Mouse (Mus musculus) myocyte (in vitro differentiated cells): ENCODE measurements around the gene Zbtb37. TPM values are rescaled to one million over a fixed set of nuclear protein-coding genes. Genes with fewer than 3 reads are reported as not detected.
"Not testable (repeated sequence)": the region's sequence is repeated elsewhere in the genome, so short reads cannot be mapped to it uniquely, and the experiment has no call there.

Experiments
- H3K27me3 ChIP-seq: one replicate; pipeline ENCODE4 v1.6.1; 2011; ENCODE audit not compliant: control insufficient read depth, insufficient read depth, insufficient read length
- H3K36me3 ChIP-seq: one replicate; pipeline ENCODE4 v1.6.1; 2011; ENCODE audit not compliant: control insufficient read depth, insufficient read depth
- H3K4me2 ChIP-seq: one replicate; pipeline ENCODE4 v1.6.1; 2011; ENCODE audit warnings: low read depth, control low read depth
- H3K4me3 ChIP-seq: one replicate; pipeline ENCODE4 v1.5.1; 2011; ENCODE audit warnings: mild to moderate bottlenecking, control low read depth, moderate library complexity
- H3K79me2 ChIP-seq: one replicate; pipeline ENCODE4 v1.6.1; 2011; ENCODE audit not compliant: control insufficient read depth, insufficient read depth
- H3ac ChIP-seq: one replicate; pipeline ENCODE4 v1.6.1; 2011; ENCODE audit not compliant: control insufficient read depth, insufficient read length
- CEBPB ChIP-seq: IDR thresholded peaks from 2 replicates; pipeline ENCODE4 v1.6.1; 2011; ENCODE audit warnings: mild to moderate bottlenecking, moderate library complexity; ENCODE audit not compliant: poor library complexity, insufficient read depth, severe bottlenecking
- E2F4 ChIP-seq: IDR thresholded peaks from one replicate; pipeline ENCODE4 v1.6.1; 2011; ENCODE audit warnings: mild to moderate bottlenecking, control low read depth, moderate library complexity; ENCODE audit not compliant: insufficient read depth
- MAX ChIP-seq: IDR thresholded peaks from one replicate; pipeline ENCODE4 v1.6.1; 2011; ENCODE audit warnings: low read depth, mild to moderate bottlenecking, control low read depth
- MYOD1 ChIP-seq, 3 experiments: IDR thresholded peaks; one replicate each; pipeline ENCODE4 v1.6.1; 2011; ENCODE audit warnings: control low read depth in 2 of 3, low read depth in 2 of 3, mild to moderate bottlenecking in 2 of 3, moderate library complexity in 1 of 3; ENCODE audit not compliant: insufficient read length in 2 of 3, control insufficient read depth in 1 of 3
- MYOG ChIP-seq, 3 experiments: IDR thresholded peaks; one replicate each; pipeline ENCODE4 v1.6.1; 2011; ENCODE audit warnings: control low read depth in 2 of 3, low read depth in 2 of 3, mild to moderate bottlenecking in 2 of 3; ENCODE audit not compliant: insufficient read length in 2 of 3, control insufficient read depth in 1 of 3, insufficient read depth in 1 of 3
- POLR2A ChIP-seq: IDR thresholded peaks from one replicate; pipeline ENCODE4 v1.6.1; 2011; ENCODE audit warnings: low read depth, mild to moderate bottlenecking, control low read depth, moderate library complexity; ENCODE audit not compliant: insufficient read length
- POLR2AphosphoS2 ChIP-seq: IDR thresholded peaks from one replicate; pipeline ENCODE4 v1.6.1; 2011; ENCODE audit warnings: low read depth, control low read depth; ENCODE audit not compliant: insufficient read length
- REST ChIP-seq: IDR thresholded peaks from one replicate; pipeline ENCODE4 v1.6.1; 2011; ENCODE audit warnings: mild to moderate bottlenecking, control low read depth, moderate library complexity; ENCODE audit not compliant: insufficient read depth, insufficient read length
- SRF ChIP-seq: IDR thresholded peaks from one replicate; pipeline ENCODE4 v1.6.1; 2011; ENCODE audit warnings: low read depth; ENCODE audit not compliant: control insufficient read depth, insufficient read length
- TCF12 ChIP-seq: IDR thresholded peaks from one replicate; pipeline ENCODE4 v1.6.1; 2011; ENCODE audit warnings: mild to moderate bottlenecking, control low read depth; ENCODE audit not compliant: poor library complexity, insufficient read depth, severe bottlenecking
- TCF3 ChIP-seq: IDR thresholded peaks from one replicate; pipeline ENCODE4 v1.6.1; 2011; ENCODE audit warnings: low read depth, control low read depth; ENCODE audit not compliant: insufficient read length
- USF1 ChIP-seq: IDR thresholded peaks from one replicate; pipeline ENCODE4 v1.6.1; 2011; ENCODE audit warnings: low read depth, mild to moderate bottlenecking, control low read depth, moderate library complexity
- polyA plus RNA-seq: library from polyadenylated mRNA; unstranded; fragments of >200 nt; fragmentation: generic; extraction: Trizol; gene quantifications from one replicate; pipeline ENCODE4 v1.2.1, GENCODE M21; 2012; ENCODE audit warnings: missing spikeins

Gene Zbtb37
- polyA plus RNA-seq, 1 experiment, result 1.4 TPM

DNA sequence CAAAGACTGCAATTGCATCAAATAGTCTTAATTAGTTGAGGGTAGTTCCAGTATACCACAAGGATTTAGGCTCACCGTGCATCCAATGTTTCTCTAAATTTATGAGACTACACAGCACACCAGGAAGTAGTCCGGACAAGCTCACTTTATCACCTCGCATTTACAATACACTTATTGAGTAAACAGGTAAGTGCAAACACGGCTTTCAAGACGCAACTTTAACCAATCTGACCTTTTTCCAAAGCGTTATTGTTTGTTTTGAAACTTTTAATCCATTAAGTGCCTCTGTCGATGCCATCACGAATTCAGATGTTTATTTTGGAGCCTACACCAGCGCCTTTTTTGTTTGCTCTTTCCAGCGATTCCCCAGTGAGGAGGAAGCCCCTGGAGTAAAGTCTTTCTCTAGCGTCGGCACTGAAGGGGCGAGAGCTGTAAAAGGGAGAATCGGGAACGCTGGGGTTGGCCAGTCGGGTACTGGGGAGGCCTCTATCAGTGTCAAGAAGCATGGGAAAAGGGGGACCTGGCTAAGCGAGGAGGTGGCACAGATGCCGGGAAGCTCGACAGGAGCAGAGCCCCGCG is 704 bp downstream of the Zbtb37 start:
- Histone ChIP-seq H3K79me2 (peaks cover 22% of the 10 kb centered on the region), H3K4me2 (peak overlapping the region; percentile 93), H3K27me3 (no peaks in the 10 kb centered on the region), H3ac (peak overlapping the region; percentile 74), H3K4me3 (peak overlapping the region; percentile 86), H3K36me3 (peaks cover 40% of the 10 kb centered on the region)
- TF ChIP-seq SRF, result no peak
- TF ChIP-seq TCF12, result no peak
- TF ChIP-seq MYOG (IDR thresholded peaks at IDR 0.05; ENCODE audit: control insufficient read depth in 1 of 3, insufficient read depth in 1 of 3, insufficient read length in 2 of 3, low read depth in 2 of 3), result no peak
- no peak for TF ChIP-seq MAX
- TF ChIP-seq POLR2AphosphoS2, result no peak
- no peak for TF ChIP-seq MYOD1 (IDR thresholded peaks at IDR 0.05; ENCODE audit: control insufficient read depth in 1 of 3, insufficient read length in 2 of 3, low read depth in 2 of 3)
- TF ChIP-seq CEBPB, result no peak
- TF ChIP-seq POLR2A, result no peak
- no peak for TF ChIP-seq USF1
- no peak for TF ChIP-seq E2F4

DNA sequence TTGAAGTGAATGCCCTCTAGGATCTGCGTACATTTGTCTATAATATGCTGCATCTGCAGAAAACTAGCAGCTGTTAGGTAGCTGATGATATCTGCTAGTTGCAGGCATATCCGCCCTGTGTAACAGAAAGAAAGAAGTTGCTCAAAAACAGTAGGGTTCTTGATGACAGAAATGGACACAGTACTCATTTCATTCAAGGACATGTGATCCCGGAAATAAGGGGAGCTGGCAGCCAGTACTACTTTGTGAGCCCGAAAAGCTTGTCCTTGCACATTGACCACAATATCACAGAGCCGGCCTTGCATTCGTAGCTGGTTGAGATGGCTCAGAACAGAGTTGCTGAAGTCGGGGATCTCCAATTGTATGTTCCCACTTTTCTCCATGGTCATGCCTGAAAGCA is 2.3 kb downstream of the Zbtb37 start:
- Histone ChIP-seq H3K27me3 (no peaks in the 10 kb centered on the region), H3K4me3 (no peak overlapping the region), H3K4me2 (no peak overlapping the region), H3ac (no peak overlapping the region), H3K79me2 (peaks cover 22% of the 10 kb centered on the region), H3K36me3 (peaks cover 29% of the 10 kb centered on the region)
- TF ChIP-seq POLR2A, result no peak
- TF ChIP-seq SRF, result no peak
- no peak for TF ChIP-seq CEBPB
- TF ChIP-seq REST, result no peak
- no peak for TF ChIP-seq MYOG (IDR thresholded peaks at IDR 0.05; ENCODE audit: control insufficient read depth in 1 of 3, insufficient read depth in 1 of 3, insufficient read length in 2 of 3, low read depth in 2 of 3)
- no peak for TF ChIP-seq TCF3
- no peak for TF ChIP-seq TCF12
- TF ChIP-seq MAX, result no peak
- no peak for TF ChIP-seq USF1
- TF ChIP-seq POLR2AphosphoS2, result no peak
- no peak for TF ChIP-seq MYOD1 (IDR thresholded peaks at IDR 0.05; ENCODE audit: control insufficient read depth in 1 of 3, insufficient read length in 2 of 3, low read depth in 2 of 3)
- no peak for TF ChIP-seq E2F4

DNA sequence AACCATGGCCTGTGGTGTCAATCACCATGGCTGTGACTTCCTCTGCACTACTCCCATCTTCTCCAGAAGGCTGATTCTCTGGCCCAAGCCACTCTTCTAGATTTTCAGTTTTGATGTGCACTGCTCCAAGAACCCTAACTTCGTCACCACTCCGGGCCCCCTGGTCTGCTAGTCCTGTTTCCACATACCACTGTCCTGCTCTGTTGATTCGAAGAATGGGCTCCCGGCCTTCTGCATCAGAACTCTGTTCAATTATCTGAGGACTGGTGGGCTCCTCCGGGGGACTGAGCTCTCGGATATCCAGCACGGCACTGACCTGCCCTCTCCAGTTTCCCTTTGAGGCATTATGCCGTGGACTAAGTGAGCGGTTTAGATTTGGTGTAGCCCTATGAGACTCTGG is 2.8 kb downstream of the Zbtb37 start:
- peaks cover 24% of the 10 kb centered on the region for H3K36me3 ChIP-seq
- TF ChIP-seq TCF12 (no peak), CEBPB (no peak), TCF3 (no peak), POLR2AphosphoS2 (no peak), E2F4 (no peak), USF1 (no peak), MYOG (IDR thresholded peaks at IDR 0.05; ENCODE audit: control insufficient read depth in 1 of 3, insufficient read depth in 1 of 3, insufficient read length in 2 of 3, low read depth in 2 of 3) (no peak), MYOD1 (IDR thresholded peaks at IDR 0.05; ENCODE audit: control insufficient read depth in 1 of 3, insufficient read length in 2 of 3, low read depth in 2 of 3) (no peak), SRF (no peak), POLR2A (no peak)
- peaks cover 18% of the 10 kb centered on the region for H3K79me2 ChIP-seq
- no peak overlapping the region for H3K4me3 ChIP-seq
- H3ac ChIP-seq, result no peak overlapping the region
- no peak overlapping the region for H3K4me2 ChIP-seq
- H3K27me3 ChIP-seq, result no peaks in the 10 kb centered on the region

DNA sequence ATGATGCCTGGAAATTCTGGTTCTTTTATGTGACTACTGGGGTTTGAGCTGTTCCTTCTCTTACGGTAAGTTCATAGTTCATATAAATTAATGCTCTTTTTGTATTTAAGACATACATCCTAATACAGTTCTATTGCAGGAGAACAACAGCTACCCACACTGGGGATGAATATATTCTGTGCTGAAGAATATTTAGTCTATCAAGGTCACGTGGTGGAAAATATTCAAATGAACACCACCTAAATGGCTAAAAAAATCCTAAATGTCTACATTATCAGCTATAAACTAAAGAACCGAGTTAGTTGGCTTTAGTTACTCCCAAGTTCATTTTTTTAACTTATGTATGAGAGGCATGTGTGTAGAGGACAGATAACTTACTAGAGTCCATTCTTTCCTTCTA is 4.6 kb downstream of the Zbtb37 start:
- peaks cover under 1% of the 10 kb centered on the region for H3K79me2 ChIP-seq
- TF ChIP-seq MAX (no peak), CEBPB (no peak), E2F4 (no peak), SRF (no peak), USF1 (no peak), MYOG (IDR thresholded peaks at IDR 0.05; ENCODE audit: control insufficient read depth in 1 of 3, insufficient read depth in 1 of 3, insufficient read length in 2 of 3, low read depth in 2 of 3) (no peak), REST (no peak), TCF3 (no peak)
- H3ac ChIP-seq, result no peak overlapping the region
- peaks cover 11% of the 10 kb centered on the region for H3K36me3 ChIP-seq
- H3K4me2 ChIP-seq, result no peak overlapping the region
- H3K4me3 ChIP-seq, result no peak overlapping the region
- no peaks in the 10 kb centered on the region for H3K27me3 ChIP-seq

DNA sequence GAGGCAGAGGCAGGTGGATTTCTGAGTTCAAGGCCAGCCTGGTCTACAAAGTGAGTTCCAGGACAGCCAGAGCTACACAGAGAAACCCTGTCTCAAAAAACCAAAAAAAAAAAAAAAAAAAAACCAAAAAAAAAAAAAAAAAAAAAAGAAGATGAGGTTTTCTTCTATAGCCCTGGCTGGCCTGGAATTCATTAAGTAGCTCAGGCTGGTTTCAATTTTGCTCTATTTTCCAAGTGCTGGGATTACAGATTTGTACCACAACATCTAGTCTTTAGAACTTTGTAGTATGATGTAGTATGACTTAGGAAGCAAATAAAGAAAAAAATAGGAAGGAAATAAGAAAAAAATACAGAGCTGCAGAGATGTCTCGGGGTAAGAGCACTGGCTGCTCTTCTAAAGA is 6.2 kb downstream of the Zbtb37 start:
- not testable (repeated sequence) for H3ac ChIP-seq, H3K4me3 ChIP-seq, H3K4me2 ChIP-seq, H3K79me2 ChIP-seq, H3K27me3 ChIP-seq
- H3K36me3 ChIP-seq, result peaks cover 11% of the 10 kb centered on the region
